Mouse (Mus musculus) lung, adult 2 months (tissue): ENCODE measurements around the gene Colca2.

Experiments
- CTCF ChIP-seq: fragments of 200-500 bp; IDR thresholded peaks from 2 replicates; pipeline ENCODE4 v1.5.1; 2011; ENCODE audit warnings: mild to moderate bottlenecking, low read length, control low read depth; ENCODE audit not compliant: insufficient read depth
- POLR2A ChIP-seq: fragments of 200-500 bp; IDR thresholded peaks from 2 replicates; pipeline ENCODE4 v1.6.1; 2011; ENCODE audit warnings: low read depth, mild to moderate bottlenecking, control low read depth, low read length, borderline replicate concordance; ENCODE audit errors: extremely low read depth

- TF ChIP-seq POLR2A (no peak), CTCF (no peak)
Observed at GRCm38 (mm10) chr9:51277834-51278498, 403 bp downstream of the Colca2 start.
